Mouse (Mus musculus): ENCODE data around the gene Snrpa. TPM values are rescaled to one million over a fixed set of nuclear protein-coding genes. Genes with fewer than 3 reads are reported as not detected.
"Not testable (repeated sequence)": the region's sequence is repeated elsewhere in the genome, so short reads cannot be mapped to it uniquely, and the experiment has no call there.

The Snrpa gene
- 10 to 100 TPM; 84.2 to 96.0 TPM for total RNA-seq (2021)

DNA sequence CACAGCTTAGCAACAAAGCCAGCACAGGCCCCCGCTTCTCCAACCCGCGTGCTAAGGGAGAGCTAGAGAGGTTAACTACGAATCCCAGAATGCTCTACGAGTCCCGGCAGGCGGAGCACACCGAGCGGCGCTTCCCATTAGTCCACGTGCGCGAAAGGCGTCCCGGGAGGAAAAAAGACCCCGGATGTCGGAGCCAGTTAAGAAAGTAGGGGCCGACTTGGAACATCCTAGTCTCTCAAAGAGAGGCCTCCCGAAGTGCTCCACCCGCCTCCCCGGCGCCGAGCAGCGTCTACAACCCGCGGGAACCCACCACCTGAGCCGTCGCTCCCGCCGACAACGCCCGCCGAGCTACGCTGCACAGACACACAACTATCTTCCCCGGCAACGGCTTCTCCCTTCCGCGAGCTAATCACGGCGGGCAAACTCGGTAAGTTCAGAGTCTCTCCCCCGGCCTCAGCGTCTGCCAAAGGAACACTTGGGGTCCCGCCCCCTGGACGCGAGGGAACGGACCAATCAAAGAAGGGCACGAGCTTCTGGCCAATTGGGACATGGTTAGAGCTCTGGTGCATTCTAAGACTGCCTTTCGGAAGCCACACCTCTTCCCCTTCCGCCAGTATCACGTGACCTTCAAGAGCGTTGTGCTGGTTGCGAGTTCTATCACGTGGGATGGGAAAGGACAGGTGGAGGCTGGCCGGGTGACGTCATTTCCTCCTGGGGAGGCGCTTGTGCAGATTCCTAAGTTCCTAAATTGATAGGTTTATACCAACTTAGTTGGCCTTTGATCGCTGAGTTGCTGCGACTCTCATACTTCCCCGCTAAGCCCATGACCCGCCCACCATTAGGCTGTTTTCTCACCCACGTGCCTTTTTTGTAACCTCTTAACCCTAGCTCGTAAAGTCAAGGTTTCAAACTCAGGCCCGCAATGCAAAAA is at the start of gene Snrpa, which contains the start of gene BC024978:
Gene Snrpa, minus strand, starts transcription at position 591 of the 931 bp plus-strand sequence.
Gene BC024978, plus strand, starts transcription at position 101 of the 931 bp plus-strand sequence.
- peak; percentile 96 to 97 for DNase-seq

GRCm38 (mm10) chr7:27244088-27244487 is 48.0 kb upstream of the Snrpa start:
- DNase-seq: not testable (repeated sequence)

GRCm38 (mm10) chr7:27243211-27243610 is 47.1 kb upstream of the Snrpa start:
- no peak for DNase-seq

GRCm38 (mm10) chr7:27238568-27238967 is 42.5 kb upstream of the Snrpa start:
- no peak for DNase-seq

- DNase-seq: no peak
Observed at GRCm38 (mm10) chr7:27237527-27237926, 41.5 kb upstream of the Snrpa start.

GRCm38 (mm10) chr7:27235726-27236125 is 39.7 kb upstream of the Snrpa start:
- no peak for DNase-seq

GRCm38 (mm10) chr7:27233300-27233699 is 37.2 kb upstream of the Snrpa start:
- DNase-seq: no peak

- DNase-seq: peak; percentile 91
Observed at GRCm38 (mm10) chr7:27232781-27233281, 36.8 kb upstream of the Snrpa start, which contains the start of gene Coq8b. Gene Coq8b, plus strand, starts transcription at chr7:27233023.

GRCm38 (mm10) chr7:27231693-27232331 is 35.7 kb upstream of the Snrpa start:
- peak; percentile 73 to 77 for DNase-seq

- DNase-seq: no peak
Observed at GRCm38 (mm10) chr7:27230781-27231180, 34.7 kb upstream of the Snrpa start.

DNA sequence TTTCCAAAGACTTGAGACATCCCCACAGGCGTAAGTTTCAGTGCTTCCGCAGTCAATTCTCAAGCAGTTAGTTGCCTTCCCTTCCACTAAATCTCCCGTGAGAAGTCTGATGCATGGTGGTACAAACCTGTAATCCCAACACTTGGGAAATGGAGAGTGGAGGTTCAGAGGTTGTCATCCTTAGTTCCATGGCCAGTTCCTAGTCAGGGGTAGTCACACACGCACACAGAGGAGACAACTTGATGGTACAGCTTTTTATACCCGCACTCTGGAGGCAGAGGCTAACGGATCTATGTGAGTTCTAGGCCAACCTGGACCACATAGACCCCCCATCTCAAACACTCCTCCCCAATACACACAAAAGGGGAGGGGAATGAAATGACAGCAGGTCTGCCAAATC is 32.8 kb upstream of the Snrpa start:
- DNase-seq: no peak

GRCm38 (mm10) chr7:27228281-27228821 is 32.3 kb upstream of the Snrpa start, which contains the start of gene Itpkc:
Gene Itpkc, minus strand, starts transcription at chr7:27228661.
- DNase-seq: peak; percentile 90 to 91

DNA sequence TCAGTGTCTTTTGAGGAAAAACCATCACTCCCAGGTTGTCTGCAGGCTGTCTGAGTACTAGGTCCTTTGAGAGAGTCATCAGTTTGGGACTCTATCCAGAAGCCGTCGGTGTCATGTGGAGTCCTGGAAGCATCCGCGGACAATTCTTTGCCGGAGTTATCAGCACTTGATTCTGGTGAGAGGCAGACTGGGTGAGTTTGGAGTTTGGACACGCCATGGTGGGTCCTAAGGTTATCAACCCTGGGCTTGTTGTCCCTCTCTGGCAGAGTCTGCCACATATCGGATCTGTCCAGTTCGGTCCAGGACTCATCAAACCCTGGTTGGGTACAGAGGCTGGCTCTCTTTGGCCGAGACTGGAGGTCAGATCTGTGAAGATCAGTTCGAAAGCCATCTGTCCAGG is 31.6 kb upstream of the Snrpa start:
- DNase-seq: no peak

DNA sequence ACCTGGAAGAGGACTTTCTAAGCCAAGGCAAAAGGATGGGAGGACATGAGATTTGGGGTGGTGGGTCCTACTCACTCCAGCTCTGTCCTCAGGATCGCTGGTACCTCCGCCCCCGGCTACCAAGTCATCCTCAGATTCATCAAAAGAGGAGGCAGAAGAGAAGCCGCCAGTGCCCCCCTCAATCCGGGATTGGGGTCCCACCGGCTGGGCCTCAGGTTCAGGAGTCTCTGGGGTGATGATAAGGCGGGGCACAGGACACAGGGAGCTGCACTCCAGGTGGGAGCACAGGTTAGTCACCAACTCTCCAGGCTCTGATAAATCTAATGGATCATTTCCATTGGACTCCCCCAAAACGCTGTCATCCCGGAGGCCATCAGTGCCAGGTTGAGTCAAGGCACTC is 31.2 kb upstream of the Snrpa start:
- DNase-seq: no peak

- peak in 1 of 2 experiments; percentile 31 for DNase-seq
Observed at GRCm38 (mm10) chr7:27224877-27225575, 29.0 kb upstream of the Snrpa start.

DNA sequence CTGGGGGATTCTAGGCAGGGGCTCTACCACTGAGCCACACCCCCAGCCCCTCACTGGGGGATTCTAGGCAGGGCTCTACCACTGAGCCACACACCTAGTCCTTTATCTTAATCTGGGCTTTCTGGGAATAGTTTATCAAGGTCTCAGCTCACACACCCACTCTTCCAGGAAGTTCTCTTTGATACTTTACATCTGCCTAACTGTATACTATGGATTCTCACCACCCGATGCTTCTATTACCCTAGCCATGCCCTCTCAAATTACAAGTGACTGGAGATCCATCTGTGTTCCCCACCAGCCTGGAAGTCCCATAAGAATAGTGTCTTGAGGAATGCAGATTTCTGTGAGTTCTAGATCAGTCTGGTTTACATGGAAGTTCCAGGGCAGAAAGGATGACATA is 26.5 kb upstream of the Snrpa start:
- no peak for DNase-seq

DNA sequence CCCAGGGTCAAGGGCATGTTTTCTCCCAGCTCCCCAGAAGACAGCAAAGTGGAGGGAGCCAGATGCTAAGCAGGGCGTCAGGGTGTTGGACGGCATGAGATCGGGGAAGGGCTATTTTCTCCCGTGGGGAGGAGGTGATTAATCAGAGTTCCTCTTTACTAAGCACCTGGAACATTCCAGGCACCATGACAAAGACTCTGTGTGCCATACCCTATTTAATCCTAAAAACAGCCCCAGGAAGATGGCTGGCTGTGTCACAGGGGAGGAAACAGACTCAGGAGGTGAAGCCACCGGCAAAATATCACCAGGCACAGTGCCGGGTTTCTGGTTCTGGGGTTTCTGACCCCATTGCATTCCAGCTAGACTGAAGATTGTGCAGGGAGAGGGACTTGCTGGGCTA is 25.9 kb upstream of the Snrpa start:
- DNase-seq: no peak

DNA sequence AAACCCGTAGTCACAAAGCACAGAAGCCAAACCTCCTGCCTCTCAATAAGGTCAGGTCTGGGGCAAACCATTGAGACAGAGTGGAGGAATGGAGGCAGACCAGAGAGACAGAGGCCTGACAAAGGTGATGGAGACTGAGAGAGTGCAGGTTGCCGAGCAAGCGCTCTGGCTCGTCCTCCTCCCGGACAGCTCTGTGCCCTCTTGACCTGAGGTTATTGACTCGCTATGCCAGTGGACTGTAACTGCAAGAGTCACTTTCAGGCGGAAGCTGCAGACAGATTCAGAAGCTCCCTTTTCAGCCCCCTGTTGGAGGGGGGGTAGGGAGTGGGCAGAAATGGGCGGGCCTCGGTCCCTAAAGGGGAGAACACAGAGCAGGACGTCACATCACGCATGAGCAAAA is 23.9 kb upstream of the Snrpa start:
- no peak for DNase-seq

GRCm38 (mm10) chr7:27218586-27218985 is 22.5 kb upstream of the Snrpa start:
- DNase-seq: no peak

DNA sequence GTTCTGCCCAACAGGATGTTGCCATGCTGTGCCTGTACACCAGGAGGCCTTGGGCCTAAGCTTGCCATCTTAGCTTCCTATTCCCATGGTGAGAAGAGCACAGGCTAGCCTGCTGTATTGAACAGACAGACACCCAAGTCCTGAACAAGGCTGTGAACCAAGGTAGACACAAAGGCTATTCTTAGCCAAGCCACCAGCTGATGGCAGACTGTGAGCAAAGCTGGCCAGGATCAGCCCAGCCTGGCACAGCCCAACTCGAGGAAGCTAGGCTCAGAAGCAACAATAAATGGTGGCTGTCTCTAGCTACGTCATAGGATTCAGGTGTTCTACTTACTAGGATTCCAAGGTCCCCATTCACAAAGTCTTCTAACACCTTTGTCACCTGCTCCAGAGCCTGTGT is 16.6 kb upstream of the Snrpa start:
- no peak for DNase-seq

GRCm38 (mm10) chr7:27203730-27204449 is 7.8 kb upstream of the Snrpa start:
- no peak for DNase-seq

GRCm38 (mm10) chr7:27198779-27199178 is 2.7 kb upstream of the Snrpa start:
- DNase-seq: no peak

Data from layer of hippocampus, postnatal 36 days (tissue).